Mouse (Mus musculus) MEL (cell line): Measurements from ENCODE around the gene Sparc.

Experiments
- CTCF ChIP-seq, 3 experiments: IDR thresholded peaks in 2 of 3; conservative IDR thresholded peaks in 1 of 3; 2 replicates each; pipeline ENCODE4 v1.5.1; 2011 to 2012; ENCODE audit warnings: low read length in 3 of 3, low read depth in 2 of 3, mild to moderate bottlenecking in 2 of 3, improper control_type of control experiment in 1 of 3, inconsistent platforms in 1 of 3, mixed read lengths in 1 of 3, moderate library complexity in 1 of 3; ENCODE audit not compliant: control insufficient read depth in 1 of 3, insufficient read depth in 1 of 3, poor library complexity in 1 of 3, severe bottlenecking in 1 of 3
- E2F4 ChIP-seq: IDR thresholded peaks from 2 replicates; pipeline ENCODE4 v1.6.1; 2011; ENCODE audit warnings: low read depth, low read length, improper control_type of control experiment, borderline replicate concordance
- ETS1 ChIP-seq: IDR thresholded peaks from 2 replicates; pipeline ENCODE4 v1.6.1; 2012; ENCODE audit warnings: low read depth, mild to moderate bottlenecking, inconsistent platforms, low read length, improper control_type of control experiment, moderate library complexity
- GATA1 ChIP-seq: IDR thresholded peaks from 2 replicates; pipeline ENCODE4 v1.6.1; 2011; ENCODE audit warnings: low read depth, low read length, improper control_type of control experiment
- MYC ChIP-seq: IDR thresholded peaks from 2 replicates; pipeline ENCODE4 v1.6.1; 2011; ENCODE audit warnings: low read depth, mild to moderate bottlenecking, low read length, improper control_type of control experiment, moderate library complexity
- POLR2A ChIP-seq, 2 experiments: IDR thresholded peaks; 2 replicates each; pipeline ENCODE4 v1.6.1; 2011 to 2012; ENCODE audit warnings: low read length in 2 of 2, mild to moderate bottlenecking in 2 of 2, control low read depth in 1 of 2, improper control_type of control experiment in 1 of 2, low read depth in 1 of 2, moderate library complexity in 1 of 2; ENCODE audit not compliant: control insufficient read depth in 1 of 2, insufficient read depth in 1 of 2, poor library complexity in 1 of 2
- USF2 ChIP-seq, 2 experiments: IDR thresholded peaks; 2 replicates each; pipeline ENCODE4 v1.6.1; 2011 to 2012; ENCODE audit warnings: improper control_type of control experiment in 2 of 2, low read length in 2 of 2, borderline replicate concordance in 1 of 2, inconsistent platforms in 1 of 2, low read depth in 1 of 2, mild to moderate bottlenecking in 1 of 2; ENCODE audit not compliant: insufficient read depth in 1 of 2
- ZNF384 ChIP-seq: IDR thresholded peaks from 2 replicates; pipeline ENCODE4 v1.6.1; 2012; ENCODE audit warnings: low read depth, mild to moderate bottlenecking, inconsistent platforms, low read length, improper control_type of control experiment

GRCm38 (mm10) chr11:55436089-55436488 is 13.1 kb upstream of the Sparc start:
- TF ChIP-seq MYC (no peak), GATA1 (no peak), ETS1 (no peak), POLR2A (IDR thresholded peaks at IDR 0.05; ENCODE audit: control insufficient read depth in 1 of 2, insufficient read depth in 1 of 2, low read depth in 1 of 2, low read length in 2 of 2, poor library complexity in 1 of 2) (no peak), E2F4 (no peak), USF2 (IDR thresholded peaks at IDR 0.05; ENCODE audit: borderline replicate concordance in 1 of 2, insufficient read depth in 1 of 2, low read depth in 1 of 2, low read length in 2 of 2) (no peak), CTCF (IDR thresholded peaks at IDR 0.05 in 2 of 3, conservative IDR thresholded peaks at IDR 0.05 in 1 of 3; ENCODE audit: control insufficient read depth in 1 of 3, insufficient read depth in 1 of 3, low read depth in 2 of 3, low read length in 3 of 3, poor library complexity in 1 of 3, severe bottlenecking in 1 of 3) (no peak), ZNF384 (no peak)
